Mouse (Mus musculus): Measurements from ENCODE around the gene Gm9508. TPM values are rescaled to one million over a fixed set of nuclear protein-coding genes. Genes with fewer than 3 reads are reported as not detected.
"Not testable (repeated sequence)": the region's sequence is repeated elsewhere in the genome, so short reads cannot be mapped to it uniquely, and the experiment has no call there.

The Gm9508 gene
- polyA plus RNA-seq (2014; fragmentation: Nextera tagmentation; extraction: Ambion mirVana) = not detected in 2 replicates

GRCm38 (mm10) chr10:77697133-77697532 is at the start of gene Gm9508:
Gene Gm9508, minus strand, starts transcription at chr10:77697233.
- Histone ChIP-seq H3K27me3 (ENCODE audit: control insufficient read depth, insufficient read depth, low read length) (no peaks in the 10 kb centered on the region), H3K9ac (ENCODE audit: low read length) (no peak within 1 kb of the TSS), H3K27ac (ENCODE audit: low read depth, low read length) (no peak within 1 kb of the TSS), H3K4me1 (ENCODE audit: control insufficient read depth, insufficient read depth, low read length) (no peaks in the 10 kb centered on the region), H3K4me3 (ENCODE audit: low read depth, low read length) (no peak within 1 kb of the TSS), H3K4me2 (ENCODE audit: low read depth) (no peak within 1 kb of the TSS), H3K9me3 (ENCODE audit: control insufficient read depth, low read length) (peaks cover 3% of the 10 kb centered on the region; the same call in 1 of the 2 replicates), H3K36me3 (ENCODE audit: control insufficient read depth, insufficient read depth, low read length) (no peaks in the 10 kb centered on the region)
- no peak for DNase-seq (ENCODE audit: low spot score)
- no peak for ATAC-seq (ENCODE audit: insufficient read depth, low FRiP score, low TSS enrichment)
- 54% methylated on average over 4 of the region's 4 CpGs for WGBS

- H3K4me3 ChIP-seq (ENCODE audit: low read depth, low read length); H3K4me2 ChIP-seq (ENCODE audit: low read depth); DNase-seq (ENCODE audit: low spot score); H3K27me3 ChIP-seq (ENCODE audit: control insufficient read depth, insufficient read depth, low read length); H3K9me3 ChIP-seq (ENCODE audit: control insufficient read depth, low read length); H3K9ac ChIP-seq (ENCODE audit: low read length); H3K4me1 ChIP-seq (ENCODE audit: control insufficient read depth, insufficient read depth, low read length); H3K27ac ChIP-seq (ENCODE audit: low read depth, low read length); H3K36me3 ChIP-seq (ENCODE audit: control insufficient read depth, insufficient read depth, low read length); ATAC-seq (ENCODE audit: insufficient read depth, low FRiP score, low TSS enrichment): not testable (repeated sequence)
- 62% methylated on average over 4 of the region's 5 CpGs for WGBS
Measured at GRCm38 (mm10) chr10:77741924-77742688, 45.1 kb upstream of the Gm9508 start, which contains the start of gene Gm18596. Gene Gm18596, minus strand, starts transcription at chr10:77742638.

GRCm38 (mm10) chr10:77738929-77739328 is 41.9 kb upstream of the Gm9508 start:
- whole genome bisulfite sequencing = 87% methylated on average over 4 of the region's 4 CpGs
- no peak overlapping the region for H3K9ac ChIP-seq (ENCODE audit: low read length)
- no peak for ATAC-seq (ENCODE audit: insufficient read depth, low FRiP score, low TSS enrichment)

GRCm38 (mm10) chr10:77735928-77736327 is 38.9 kb upstream of the Gm9508 start:
- H3K4me2 ChIP-seq (ENCODE audit: low read depth) = no peak overlapping the region
- WGBS = 86% methylated on average over 1 of the region's 1 CpGs
- no peak for DNase-seq (ENCODE audit: low spot score)
- no peaks in the 10 kb centered on the region for H3K4me1 ChIP-seq (ENCODE audit: control insufficient read depth, insufficient read depth, low read length)
- no peaks in the 10 kb centered on the region for H3K9me3 ChIP-seq (ENCODE audit: control insufficient read depth, low read length)
- H3K36me3 ChIP-seq (ENCODE audit: control insufficient read depth, insufficient read depth, low read length) = no peaks in the 10 kb centered on the region
- H3K27ac ChIP-seq (ENCODE audit: low read depth, low read length) = no peak overlapping the region
- no peak overlapping the region for H3K9ac ChIP-seq (ENCODE audit: low read length)
- no peak overlapping the region for H3K4me3 ChIP-seq (ENCODE audit: low read depth, low read length)
- no peak for ATAC-seq (ENCODE audit: insufficient read depth, low FRiP score, low TSS enrichment)
- no peaks in the 10 kb centered on the region for H3K27me3 ChIP-seq (ENCODE audit: control insufficient read depth, insufficient read depth, low read length)

More at GRCm38 (mm10) chr10:77738929-77739328, 41.9 kb upstream of the Gm9508 start:
- H3K36me3 ChIP-seq (ENCODE audit: control insufficient read depth, insufficient read depth, low read length) = no peaks in the 10 kb centered on the region
- no peak overlapping the region for H3K4me2 ChIP-seq (ENCODE audit: low read depth)
- H3K9me3 ChIP-seq (ENCODE audit: control insufficient read depth, low read length) = no peaks in the 10 kb centered on the region
- H3K27me3 ChIP-seq (ENCODE audit: control insufficient read depth, insufficient read depth, low read length) = no peaks in the 10 kb centered on the region
- H3K4me3 ChIP-seq (ENCODE audit: low read depth, low read length) = no peak overlapping the region
- no peaks in the 10 kb centered on the region for H3K4me1 ChIP-seq (ENCODE audit: control insufficient read depth, insufficient read depth, low read length)
- no peak for DNase-seq (ENCODE audit: low spot score)
- no peak overlapping the region for H3K27ac ChIP-seq (ENCODE audit: low read depth, low read length)

- Histone ChIP-seq H3K4me1 (ENCODE audit: control insufficient read depth, insufficient read depth, low read length) (no peaks in the 10 kb centered on the region), H3K9me3 (ENCODE audit: control insufficient read depth, low read length) (no peaks in the 10 kb centered on the region), H3K27me3 (ENCODE audit: control insufficient read depth, insufficient read depth, low read length) (no peaks in the 10 kb centered on the region), H3K4me2 (ENCODE audit: low read depth) (no peak overlapping the region), H3K4me3 (ENCODE audit: low read depth, low read length) (no peak overlapping the region), H3K9ac (ENCODE audit: low read length) (no peak overlapping the region), H3K27ac (ENCODE audit: low read depth, low read length) (no peak overlapping the region), H3K36me3 (ENCODE audit: control insufficient read depth, insufficient read depth, low read length) (no peaks in the 10 kb centered on the region)
- no peak for DNase-seq (ENCODE audit: low spot score)
- WGBS = 56% methylated on average over 4 of the region's 4 CpGs
- no peak for ATAC-seq (ENCODE audit: insufficient read depth, low FRiP score, low TSS enrichment)
Measured at GRCm38 (mm10) chr10:77729241-77729640, 32.2 kb upstream of the Gm9508 start.

- Histone ChIP-seq H3K27ac (ENCODE audit: low read depth, low read length) (no peak overlapping the region), H3K36me3 (ENCODE audit: control insufficient read depth, insufficient read depth, low read length) (no peaks in the 10 kb centered on the region), H3K9ac (ENCODE audit: low read length) (no peak overlapping the region), H3K4me3 (ENCODE audit: low read depth, low read length) (no peak overlapping the region), H3K27me3 (ENCODE audit: control insufficient read depth, insufficient read depth, low read length) (no peaks in the 10 kb centered on the region), H3K4me1 (ENCODE audit: control insufficient read depth, insufficient read depth, low read length) (no peaks in the 10 kb centered on the region), H3K9me3 (ENCODE audit: control insufficient read depth, low read length) (no peaks in the 10 kb centered on the region), H3K4me2 (ENCODE audit: low read depth) (no peak overlapping the region)
- 59% methylated on average over 4 of the region's 4 CpGs for WGBS
- no peak for ATAC-seq (ENCODE audit: insufficient read depth, low FRiP score, low TSS enrichment)
- no peak for DNase-seq (ENCODE audit: low spot score)
Measured at GRCm38 (mm10) chr10:77728280-77728679, 31.2 kb upstream of the Gm9508 start.

- Histone ChIP-seq H3K4me2 (ENCODE audit: low read depth) (no peak within 1 kb of the TSS), H3K4me3 (ENCODE audit: low read depth, low read length) (no peak within 1 kb of the TSS), H3K36me3 (ENCODE audit: control insufficient read depth, insufficient read depth, low read length) (no peaks in the 10 kb centered on the region), H3K4me1 (ENCODE audit: control insufficient read depth, insufficient read depth, low read length) (no peaks in the 10 kb centered on the region), H3K27ac (ENCODE audit: low read depth, low read length) (no peak within 1 kb of the TSS), H3K9me3 (ENCODE audit: control insufficient read depth, low read length) (no peaks in the 10 kb centered on the region), H3K27me3 (ENCODE audit: control insufficient read depth, insufficient read depth, low read length) (no peaks in the 10 kb centered on the region), H3K9ac (ENCODE audit: low read length) (no peak within 1 kb of the TSS)
- 55% methylated on average over 3 of the region's 3 CpGs for WGBS
- ATAC-seq (ENCODE audit: insufficient read depth, low FRiP score, low TSS enrichment) = no peak
- DNase-seq (ENCODE audit: low spot score) = no peak
Measured at GRCm38 (mm10) chr10:77726186-77726585, 29.2 kb upstream of the Gm9508 start, which contains the start of gene Gm10100. Gene Gm10100, plus strand, starts transcription at chr10:77726486.

GRCm38 (mm10) chr10:77724855-77725254 is 27.8 kb upstream of the Gm9508 start:
- Histone ChIP-seq H3K4me3 (ENCODE audit: low read depth, low read length) (no peak overlapping the region), H3K9ac (ENCODE audit: low read length) (no peak overlapping the region), H3K9me3 (ENCODE audit: control insufficient read depth, low read length) (no peaks in the 10 kb centered on the region), H3K27ac (ENCODE audit: low read depth, low read length) (no peak overlapping the region), H3K4me2 (ENCODE audit: low read depth) (no peak overlapping the region), H3K27me3 (ENCODE audit: control insufficient read depth, insufficient read depth, low read length) (no peaks in the 10 kb centered on the region), H3K36me3 (ENCODE audit: control insufficient read depth, insufficient read depth, low read length) (no peaks in the 10 kb centered on the region), H3K4me1 (ENCODE audit: control insufficient read depth, insufficient read depth, low read length) (no peaks in the 10 kb centered on the region)
- WGBS = 70% methylated on average over 8 of the region's 8 CpGs
- DNase-seq (ENCODE audit: low spot score) (no peak), ATAC-seq (ENCODE audit: insufficient read depth, low FRiP score, low TSS enrichment) (no peak)

- H3K9ac ChIP-seq (ENCODE audit: low read length); H3K4me3 ChIP-seq (ENCODE audit: low read depth, low read length); H3K4me1 ChIP-seq (ENCODE audit: control insufficient read depth, insufficient read depth, low read length); DNase-seq (ENCODE audit: low spot score); H3K36me3 ChIP-seq (ENCODE audit: control insufficient read depth, insufficient read depth, low read length); H3K9me3 ChIP-seq (ENCODE audit: control insufficient read depth, low read length); H3K27me3 ChIP-seq (ENCODE audit: control insufficient read depth, insufficient read depth, low read length); H3K27ac ChIP-seq (ENCODE audit: low read depth, low read length); ATAC-seq (ENCODE audit: insufficient read depth, low FRiP score, low TSS enrichment); H3K4me2 ChIP-seq (ENCODE audit: low read depth): not testable (repeated sequence)
- 97% methylated on average over 1 of the region's 1 CpGs for WGBS
Measured at GRCm38 (mm10) chr10:77720299-77720698, 23.3 kb upstream of the Gm9508 start, which contains the start of gene Krtap12-1. Gene Krtap12-1, plus strand, starts transcription at chr10:77720599.

All from neural tube, embryonic 11.5 days (tissue).